Mouse (Mus musculus): ENCODE results near the gene Gm10645. TPM values are rescaled to one million over a fixed set of nuclear protein-coding genes. Genes with fewer than 3 reads are reported as not detected.

The Gm10645 gene
- polyA plus RNA-seq, 1 experiment from 2014 or later: 8.5 TPM

DNA sequence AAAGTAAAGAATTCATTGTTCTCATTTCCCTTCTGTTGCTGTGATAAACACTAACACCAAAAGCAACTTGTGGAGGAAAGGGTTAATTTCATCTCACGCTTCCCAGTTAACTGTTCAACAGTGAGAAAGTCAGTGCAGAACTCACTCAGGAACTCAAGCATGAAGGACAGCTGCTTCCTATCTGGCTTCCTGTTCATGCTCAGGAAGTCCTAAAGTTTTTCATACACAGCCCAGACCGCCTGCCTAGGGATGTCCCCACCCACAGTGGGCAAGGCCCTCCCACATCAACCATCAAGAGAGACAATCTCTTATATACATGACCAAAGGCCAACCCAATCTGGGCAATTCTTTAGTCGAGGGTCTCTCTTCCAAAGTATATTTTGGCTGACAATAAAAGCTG, 7.0 kb downstream of the Gm10645 start:
- no peaks in the 10 kb centered on the region for H3K36me3 ChIP-seq (ENCODE audit: control insufficient read depth, insufficient read depth, low read length)
- no peak overlapping the region for H3K4me3 ChIP-seq (ENCODE audit: low read depth, low read length)
- H3K27me3 ChIP-seq (ENCODE audit: control insufficient read depth, insufficient read depth, low read length): no peaks in the 10 kb centered on the region; the same call in 1 of the 2 replicates
- H3K27ac ChIP-seq (ENCODE audit: low read depth, low read length): no peak overlapping the region
- H3K4me1 ChIP-seq (replicated peaks; ENCODE audit: control insufficient read depth, insufficient read depth, low read length): no peaks in the 10 kb centered on the region
- DNase-seq (ENCODE audit: low spot score): no peak
- no peak overlapping the region for H3K4me2 ChIP-seq (replicated peaks; ENCODE audit: low read depth, low read length)
- ATAC-seq (ENCODE audit: low FRiP score): no peak
- no peaks in the 10 kb centered on the region for H3K9me3 ChIP-seq (ENCODE audit: control insufficient read depth, low read length)
- H3K9ac ChIP-seq (ENCODE audit: low read depth, low read length): no peak overlapping the region
- WGBS: 77% methylated on average over 3 of the region's 3 CpGs

DNA sequence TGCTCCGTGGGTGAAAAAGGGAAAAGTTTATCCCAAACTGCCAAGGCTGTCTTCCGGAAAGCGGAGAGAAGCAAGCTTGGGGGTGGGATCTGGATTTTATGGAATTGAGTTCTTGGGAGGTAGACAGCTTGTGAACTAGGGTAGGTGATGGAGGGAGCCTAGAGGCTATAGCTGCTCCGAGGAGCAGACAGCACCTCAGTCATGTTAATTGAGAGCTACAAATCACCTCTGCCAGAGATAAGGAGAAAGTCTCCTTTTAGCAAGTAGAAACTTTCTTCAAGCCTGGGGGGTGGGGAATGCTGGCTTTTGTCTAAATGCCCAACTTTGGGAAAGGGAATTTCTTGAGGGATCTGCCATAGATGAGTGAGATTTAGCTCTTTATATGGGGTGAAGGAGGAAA, 10.9 kb downstream of the Gm10645 start:
- H3K27me3 ChIP-seq (ENCODE audit: control insufficient read depth, insufficient read depth, low read length): no peaks in the 10 kb centered on the region
- H3K9me3 ChIP-seq (ENCODE audit: control insufficient read depth, low read length): no peaks in the 10 kb centered on the region
- ATAC-seq (ENCODE audit: low FRiP score) (no peak), DNase-seq (ENCODE audit: low spot score) (no peak)
- no peak overlapping the region for H3K9ac ChIP-seq (ENCODE audit: low read depth, low read length)
- no peak overlapping the region for H3K4me3 ChIP-seq (ENCODE audit: low read depth, low read length)
- WGBS: 49% methylated on average over 4 of the region's 4 CpGs
- no peaks in the 10 kb centered on the region for H3K36me3 ChIP-seq (ENCODE audit: control insufficient read depth, insufficient read depth, low read length)
- H3K4me1 ChIP-seq (replicated peaks; ENCODE audit: control insufficient read depth, insufficient read depth, low read length): no peaks in the 10 kb centered on the region
- H3K4me2 ChIP-seq (replicated peaks; ENCODE audit: low read depth, low read length): no peak overlapping the region
- H3K27ac ChIP-seq (ENCODE audit: low read depth, low read length): no peak overlapping the region

DNA sequence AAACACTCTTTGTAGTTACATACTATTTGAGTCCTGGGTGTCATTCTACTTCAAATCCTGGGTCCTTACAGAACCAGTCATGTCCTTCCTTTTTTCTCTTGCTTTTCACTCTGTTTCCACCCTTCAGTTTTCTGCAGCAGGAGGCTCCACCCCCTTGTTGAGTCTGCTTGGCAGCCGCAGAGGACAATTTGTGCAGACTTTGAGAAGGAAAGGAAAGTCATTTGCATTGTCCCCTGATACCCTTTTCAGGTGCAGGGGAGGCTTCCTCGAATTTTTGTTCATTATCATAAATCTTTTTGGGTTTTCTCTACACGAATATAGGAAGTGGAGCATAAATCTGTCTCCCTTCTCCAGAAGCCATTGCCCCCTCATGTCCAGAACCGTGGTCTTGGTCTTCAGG, 13.5 kb downstream of the Gm10645 start:
- no peaks in the 10 kb centered on the region for H3K27me3 ChIP-seq (ENCODE audit: control insufficient read depth, insufficient read depth, low read length)
- ATAC-seq (ENCODE audit: low FRiP score) (no peak), DNase-seq (ENCODE audit: low spot score) (no peak)
- 72% methylated on average over 4 of the region's 4 CpGs for WGBS
- H3K36me3 ChIP-seq (ENCODE audit: control insufficient read depth, insufficient read depth, low read length): no peaks in the 10 kb centered on the region
- H3K4me2 ChIP-seq (replicated peaks; ENCODE audit: low read depth, low read length): no peak overlapping the region
- H3K9ac ChIP-seq (ENCODE audit: low read depth, low read length): no peak overlapping the region
- no peaks in the 10 kb centered on the region for H3K4me1 ChIP-seq (replicated peaks; ENCODE audit: control insufficient read depth, insufficient read depth, low read length)
- H3K9me3 ChIP-seq (ENCODE audit: control insufficient read depth, low read length): no peaks in the 10 kb centered on the region
- H3K4me3 ChIP-seq (ENCODE audit: low read depth, low read length): no peak overlapping the region
- H3K27ac ChIP-seq (ENCODE audit: low read depth, low read length): no peak overlapping the region

DNA sequence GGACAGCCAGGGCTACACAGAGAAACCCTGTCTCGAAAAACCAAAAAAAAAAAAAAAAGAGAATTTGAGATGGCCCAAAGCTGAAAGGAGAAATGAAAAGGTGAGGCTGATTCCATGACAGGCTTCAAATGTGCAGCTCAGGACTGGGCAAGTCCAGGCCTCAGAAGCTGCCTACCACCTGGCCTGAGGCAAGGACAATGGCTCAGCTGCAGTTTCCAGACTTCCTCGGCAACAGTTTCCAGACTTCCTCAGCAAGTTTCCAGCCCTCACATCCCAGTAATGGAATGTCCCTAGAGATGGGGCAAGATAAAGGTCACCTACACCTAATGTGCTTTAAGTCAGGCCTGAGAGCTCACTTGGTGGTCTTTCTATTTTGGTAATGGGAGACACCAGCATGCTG, 13.9 kb downstream of the Gm10645 start:
- 81% methylated on average over 2 of the region's 2 CpGs for WGBS
- no peak for DNase-seq (ENCODE audit: low spot score)
- no peaks in the 10 kb centered on the region for H3K4me1 ChIP-seq (replicated peaks; ENCODE audit: control insufficient read depth, insufficient read depth, low read length)
- H3K4me3 ChIP-seq (ENCODE audit: low read depth, low read length): no peak overlapping the region
- no peak overlapping the region for H3K9ac ChIP-seq (ENCODE audit: low read depth, low read length)
- H3K27ac ChIP-seq (ENCODE audit: low read depth, low read length): no peak overlapping the region
- no peak for ATAC-seq (ENCODE audit: low FRiP score)
- H3K27me3 ChIP-seq (ENCODE audit: control insufficient read depth, insufficient read depth, low read length): no peaks in the 10 kb centered on the region
- H3K9me3 ChIP-seq (ENCODE audit: control insufficient read depth, low read length): no peaks in the 10 kb centered on the region
- no peaks in the 10 kb centered on the region for H3K36me3 ChIP-seq (ENCODE audit: control insufficient read depth, insufficient read depth, low read length)
- H3K4me2 ChIP-seq (replicated peaks; ENCODE audit: low read depth, low read length): no peak overlapping the region

DNA sequence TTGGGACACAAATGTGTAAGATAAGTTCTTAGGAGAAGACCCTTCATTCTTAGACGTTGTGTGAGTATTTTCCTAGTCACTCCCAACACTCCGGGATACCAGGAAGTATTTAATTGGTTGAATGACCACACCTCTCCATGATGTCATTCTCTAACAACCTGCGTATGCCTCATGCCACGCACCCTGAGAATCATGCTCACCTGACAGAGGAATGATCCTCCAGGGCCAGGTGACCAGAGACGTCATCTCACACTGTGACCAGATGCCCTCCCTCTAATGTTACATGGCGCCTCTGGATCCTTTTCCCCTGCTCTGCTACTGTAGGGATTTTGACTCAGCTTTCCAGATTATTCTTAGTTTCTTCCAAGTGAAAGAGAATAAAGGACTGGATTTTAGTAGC, 16.8 kb downstream of the Gm10645 start:
- ATAC-seq (ENCODE audit: low FRiP score) (no peak), DNase-seq (ENCODE audit: low spot score) (no peak)
- Histone ChIP-seq H3K4me1 (replicated peaks; ENCODE audit: control insufficient read depth, insufficient read depth, low read length) (no peaks in the 10 kb centered on the region), H3K9ac (ENCODE audit: low read depth, low read length) (no peak overlapping the region), H3K4me2 (replicated peaks; ENCODE audit: low read depth, low read length) (no peak overlapping the region), H3K27ac (ENCODE audit: low read depth, low read length) (no peak overlapping the region), H3K27me3 (ENCODE audit: control insufficient read depth, insufficient read depth, low read length) (no peaks in the 10 kb centered on the region), H3K36me3 (ENCODE audit: control insufficient read depth, insufficient read depth, low read length) (no peaks in the 10 kb centered on the region), H3K9me3 (ENCODE audit: control insufficient read depth, low read length) (no peaks in the 10 kb centered on the region), H3K4me3 (ENCODE audit: low read depth, low read length) (no peak overlapping the region)
- 92% methylated on average over 6 of the region's 6 CpGs for WGBS

DNA sequence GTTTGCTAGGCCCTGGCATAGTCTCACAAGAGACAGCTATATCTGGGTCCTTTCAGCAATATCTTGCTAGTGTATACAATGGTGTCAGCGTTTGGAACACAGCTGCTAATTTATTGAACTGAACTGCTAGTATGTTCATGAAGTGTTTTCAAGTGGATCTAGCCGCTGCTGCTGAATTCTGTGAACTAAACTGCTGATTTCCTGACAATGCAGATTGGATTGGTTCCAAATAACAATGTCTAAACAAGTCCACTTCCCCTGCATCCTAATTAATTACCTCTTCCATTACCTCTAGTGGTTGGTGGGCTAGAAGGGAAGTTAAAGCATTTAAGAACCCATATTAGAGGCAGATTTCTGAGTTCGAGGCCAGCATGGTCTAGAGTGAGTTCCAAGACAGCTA, 20.5 kb downstream of the Gm10645 start:
- WGBS: 89% methylated on average over 3 of the region's 3 CpGs
- Histone ChIP-seq H3K9ac (ENCODE audit: low read depth, low read length) (no peak overlapping the region), H3K4me2 (replicated peaks; ENCODE audit: low read depth, low read length) (no peak overlapping the region), H3K9me3 (ENCODE audit: control insufficient read depth, low read length) (no peaks in the 10 kb centered on the region), H3K27ac (ENCODE audit: low read depth, low read length) (no peak overlapping the region), H3K4me1 (replicated peaks; ENCODE audit: control insufficient read depth, insufficient read depth, low read length) (no peaks in the 10 kb centered on the region), H3K27me3 (ENCODE audit: control insufficient read depth, insufficient read depth, low read length) (no peaks in the 10 kb centered on the region), H3K36me3 (ENCODE audit: control insufficient read depth, insufficient read depth, low read length) (no peaks in the 10 kb centered on the region), H3K4me3 (ENCODE audit: low read depth, low read length) (no peak overlapping the region)
- DNase-seq (ENCODE audit: low spot score): no peak
- ATAC-seq (ENCODE audit: low FRiP score): no peak

DNA sequence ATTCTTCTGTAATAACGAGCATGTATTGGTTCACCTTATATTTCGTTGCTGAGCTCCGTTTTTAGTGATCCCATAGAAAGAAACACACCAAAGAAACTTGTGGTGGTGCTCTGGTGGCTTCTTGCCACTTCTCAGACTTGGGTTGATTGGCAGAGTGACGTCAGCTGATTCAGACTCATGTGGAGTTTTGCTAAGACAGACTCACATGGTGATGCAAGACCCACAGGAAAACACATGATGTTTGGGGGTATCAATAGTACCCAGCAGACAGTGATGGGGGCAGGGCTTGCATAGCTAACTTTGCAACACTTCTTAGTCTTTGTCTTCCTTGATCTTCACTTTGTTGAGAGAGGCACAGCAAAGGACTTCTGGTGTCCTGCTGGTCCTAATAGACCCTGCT, 21.4 kb downstream of the Gm10645 start:
- Histone ChIP-seq H3K9ac (ENCODE audit: low read depth, low read length) (no peak overlapping the region), H3K9me3 (ENCODE audit: control insufficient read depth, low read length) (no peaks in the 10 kb centered on the region), H3K27me3 (ENCODE audit: control insufficient read depth, insufficient read depth, low read length) (no peaks in the 10 kb centered on the region), H3K4me3 (ENCODE audit: low read depth, low read length) (no peak overlapping the region), H3K4me1 (replicated peaks; ENCODE audit: control insufficient read depth, insufficient read depth, low read length) (no peaks in the 10 kb centered on the region), H3K36me3 (ENCODE audit: control insufficient read depth, insufficient read depth, low read length) (no peaks in the 10 kb centered on the region), H3K27ac (ENCODE audit: low read depth, low read length) (no peak overlapping the region), H3K4me2 (replicated peaks; ENCODE audit: low read depth, low read length) (no peak overlapping the region)
- ATAC-seq (ENCODE audit: low FRiP score): no peak
- no peak for DNase-seq (ENCODE audit: low spot score)
- WGBS: 87% methylated on average over 4 of the region's 4 CpGs

DNA sequence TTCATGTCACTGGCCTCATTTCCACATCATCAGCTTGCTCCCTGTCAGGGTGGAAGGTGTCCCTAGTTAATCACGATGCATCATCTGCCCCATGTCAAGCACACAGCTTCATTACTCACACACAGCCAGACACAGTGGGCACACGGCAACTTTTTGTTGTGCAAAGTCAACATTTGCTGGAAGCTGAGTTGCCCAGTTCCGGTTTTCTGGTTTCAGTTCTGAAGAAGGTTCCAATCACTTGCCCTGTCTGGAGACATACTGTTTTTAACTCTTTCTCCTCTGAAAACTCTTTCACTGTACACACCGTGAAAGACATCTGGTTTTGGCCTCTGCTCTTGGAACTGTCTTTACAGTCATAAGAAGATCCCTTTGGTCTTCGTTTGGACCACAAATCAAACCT, 24.6 kb downstream of the Gm10645 start:
- Histone ChIP-seq H3K9ac (ENCODE audit: low read depth, low read length) (no peak overlapping the region), H3K36me3 (ENCODE audit: control insufficient read depth, insufficient read depth, low read length) (no peaks in the 10 kb centered on the region), H3K4me1 (replicated peaks; ENCODE audit: control insufficient read depth, insufficient read depth, low read length) (no peaks in the 10 kb centered on the region), H3K9me3 (ENCODE audit: control insufficient read depth, low read length) (no peaks in the 10 kb centered on the region), H3K27ac (ENCODE audit: low read depth, low read length) (no peak overlapping the region), H3K4me2 (replicated peaks; ENCODE audit: low read depth, low read length) (no peak overlapping the region), H3K4me3 (ENCODE audit: low read depth, low read length) (no peak overlapping the region), H3K27me3 (ENCODE audit: control insufficient read depth, insufficient read depth, low read length) (no peaks in the 10 kb centered on the region)
- ATAC-seq (ENCODE audit: low FRiP score) (no peak), DNase-seq (ENCODE audit: low spot score) (no peak)
- WGBS: 78% methylated on average over 5 of the region's 5 CpGs

DNA sequence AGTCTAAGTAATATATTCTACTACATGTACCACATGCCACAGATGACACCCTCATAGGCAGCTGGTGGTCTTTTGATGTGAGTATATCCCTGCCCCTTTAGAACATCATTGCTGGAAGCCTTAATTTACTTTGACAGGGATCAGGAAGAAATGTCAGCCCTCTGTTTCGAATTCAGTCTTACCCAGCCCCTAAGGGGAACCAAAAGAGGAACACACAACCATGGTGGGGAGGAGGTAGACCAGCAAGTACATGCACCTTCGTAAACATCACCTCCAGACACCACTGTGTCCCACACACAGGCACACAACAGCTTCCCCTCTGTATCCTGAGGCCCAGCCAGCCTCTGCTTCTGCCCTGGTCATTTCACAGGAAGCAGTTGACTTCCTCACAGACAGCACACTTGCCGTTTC, 25.3 kb downstream of the Gm10645 start:
- H3K27me3 ChIP-seq (ENCODE audit: control insufficient read depth, insufficient read depth, low read length): no peaks in the 10 kb centered on the region
- 73% methylated on average over 3 of the region's 3 CpGs for WGBS
- no peak overlapping the region for H3K4me2 ChIP-seq (replicated peaks; ENCODE audit: low read depth, low read length)
- H3K9ac ChIP-seq (ENCODE audit: low read depth, low read length): no peak overlapping the region
- H3K4me3 ChIP-seq (ENCODE audit: low read depth, low read length): no peak overlapping the region
- H3K4me1 ChIP-seq (replicated peaks; ENCODE audit: control insufficient read depth, insufficient read depth, low read length): no peaks in the 10 kb centered on the region
- DNase-seq (ENCODE audit: low spot score) (no peak), ATAC-seq (ENCODE audit: low FRiP score) (no peak)
- H3K27ac ChIP-seq (ENCODE audit: low read depth, low read length): no peak overlapping the region
- no peaks in the 10 kb centered on the region for H3K36me3 ChIP-seq (ENCODE audit: control insufficient read depth, insufficient read depth, low read length)
- H3K9me3 ChIP-seq (ENCODE audit: control insufficient read depth, low read length): no peaks in the 10 kb centered on the region
